Mouse (Mus musculus) olfactory bulb, adult 2 months (tissue): ENCODE results near the gene Tcf7l2.

ENCODE experiments used
- CTCF ChIP-seq: fragments of 200-500 bp; IDR thresholded peaks from 2 replicates; pipeline ENCODE4 v1.5.1; 2012; ENCODE audit warnings: low read depth, mild to moderate bottlenecking, low read length, moderate library complexity; ENCODE audit not compliant: insufficient read depth
- POLR2A ChIP-seq: fragments of 200-500 bp; IDR thresholded peaks from 2 replicates; pipeline ENCODE4 v1.6.1; 2012; ENCODE audit warnings: mild to moderate bottlenecking, low read depth, low read length, moderate library complexity; ENCODE audit not compliant: insufficient read depth

GRCm38 (mm10) chr19:55916211-55916610 is 174.6 kb downstream of the Tcf7l2 start:
- no peak for TF ChIP-seq POLR2A
- TF ChIP-seq CTCF: no peak
